Mouse (Mus musculus): ENCODE results near the gene Defb26. TPM values are rescaled to one million over a fixed set of nuclear protein-coding genes. Genes with fewer than 3 reads are reported as not detected.

Gene Defb26
- polyA plus RNA-seq, 1 experiment from 2014 or later = not detected

DNA sequence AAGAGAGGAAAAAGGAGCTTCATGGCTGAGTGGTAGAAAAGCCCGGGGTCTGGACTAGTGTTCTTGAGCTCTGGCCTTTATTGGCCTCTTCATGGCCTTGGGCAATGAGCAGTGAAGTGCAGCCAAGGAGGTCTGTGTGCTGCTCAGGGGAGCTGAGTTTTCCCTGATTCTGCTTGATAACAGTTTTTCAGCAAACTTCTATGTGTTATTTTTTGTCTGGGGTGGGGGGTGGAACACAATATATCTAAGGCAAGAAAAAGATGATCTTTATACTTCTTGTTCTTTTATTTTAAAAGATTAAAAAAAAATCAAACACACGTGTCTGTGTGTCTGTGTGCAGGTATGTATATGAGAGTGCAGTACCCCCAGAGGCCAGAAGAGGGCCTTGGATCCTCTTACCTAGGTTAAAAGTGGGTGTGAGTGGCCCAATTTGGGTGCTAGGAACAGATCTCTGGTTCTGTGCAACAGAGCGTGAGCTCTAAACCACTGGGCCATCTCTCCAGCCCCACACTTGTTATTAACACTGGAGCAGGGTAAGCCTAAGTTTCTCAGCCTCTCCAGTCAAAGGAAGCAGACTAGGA lies 46.8 kb downstream of the Defb26 start, which contains the start of gene Defb23:
Gene Defb23 (minus strand): TSS at position 51 of the 581 bp plus-strand sequence.
- 85% methylated on average over 3 of the region's 3 CpGs for WGBS
- Histone ChIP-seq H3K9ac (no peak within 1 kb of the TSS), H3K36me3 (no peaks in the 10 kb centered on the region), H3K27ac (ENCODE audit: poor library complexity, severe bottlenecking) (no peak within 1 kb of the TSS), H3K27me3 (replicated peaks) (0 out of 2 replicates have a peak, but pooled peaks cover 4% of the 10 kb centered on the region), H3K4me2 (no peak within 1 kb of the TSS), H3K4me1 (replicated peaks) (no peaks in the 10 kb centered on the region), H3K9me3 (replicated peaks) (peaks cover 13% of the 10 kb centered on the region; the same call in 1 of the 2 replicates), H3K4me3 (no peak within 1 kb of the TSS)
- ATAC-seq (ENCODE audit: insufficient number of reproducible peaks, low FRiP score) = no peak

- no peak overlapping the region for H3K9ac ChIP-seq
- H3K4me2 ChIP-seq = no peak overlapping the region
- H3K27me3 ChIP-seq (replicated peaks) = 0 out of 2 replicates have a peak, but pooled peaks cover 4% of the 10 kb centered on the region
- 49% methylated on average over 13 of the region's 13 CpGs for WGBS
- no peaks in the 10 kb centered on the region for H3K36me3 ChIP-seq
- no peak for ATAC-seq (ENCODE audit: insufficient number of reproducible peaks, low FRiP score)
- no peak overlapping the region for H3K27ac ChIP-seq (ENCODE audit: poor library complexity, severe bottlenecking)
- peaks cover 9% of the 10 kb centered on the region; the same call in 1 of the 2 replicates for H3K9me3 ChIP-seq (replicated peaks)
- 0 out of 2 replicates have a peak, but pooled peaks cover 4% of the 10 kb centered on the region for H3K4me1 ChIP-seq (replicated peaks)
- H3K4me3 ChIP-seq = no peak overlapping the region
Observed at GRCm38 (mm10) chr2:152459241-152459640, 52.3 kb downstream of the Defb26 start.

Other genes starting within 250 kb of the Defb26 start
- gene Tbc1d20, start 217.9 kb downstream of the Defb26 start, polyA plus RNA-seq (2016; fragmentation: Nextera tagmentation; extraction: Ambion mirVana) = 33.6 and 37.5 TPM in 2 replicates
- gene Rbck1, start 179.0 kb downstream of the Defb26 start, polyA plus RNA-seq (2016; fragmentation: Nextera tagmentation; extraction: Ambion mirVana) = 65.3 and 68.9 TPM in 2 replicates
- gene Trib3, start 167.7 kb downstream of the Defb26 start, polyA plus RNA-seq (2016; fragmentation: Nextera tagmentation; extraction: Ambion mirVana) = 8.5 and 10.1 TPM in 2 replicates
- gene Nrsn2, start 135.1 kb downstream of the Defb26 start, polyA plus RNA-seq (2016; fragmentation: Nextera tagmentation; extraction: Ambion mirVana) = 3.4 and 3.8 TPM in 2 replicates
- gene Sox12, start 113.6 kb downstream of the Defb26 start, polyA plus RNA-seq (2016; fragmentation: Nextera tagmentation; extraction: Ambion mirVana) = 11.5 TPM in 2 replicates
- gene Zcchc3, start 96.7 kb downstream of the Defb26 start, polyA plus RNA-seq (2016; fragmentation: Nextera tagmentation; extraction: Ambion mirVana) = 61.4 and 64.9 TPM in 2 replicates
- 1.7 and 2.1 TPM in 2 replicates for gene 6820408C15Rik, start 96.1 kb downstream of the Defb26 start, polyA plus RNA-seq (2016; fragmentation: Nextera tagmentation; extraction: Ambion mirVana)
- gene Defb23, start 47.1 kb downstream of the Defb26 start, polyA plus RNA-seq (2016; fragmentation: Nextera tagmentation; extraction: Ambion mirVana) = not detected in 2 replicates
- gene Defb20, start 34.6 kb downstream of the Defb26 start, polyA plus RNA-seq (2016; fragmentation: Nextera tagmentation; extraction: Ambion mirVana) = not detected in 2 replicates
- not detected in 2 replicates for gene Defb22, start 21.6 kb downstream of the Defb26 start, polyA plus RNA-seq (2016; fragmentation: Nextera tagmentation; extraction: Ambion mirVana)
- gene Defb28, start 6.6 kb upstream of the Defb26 start, polyA plus RNA-seq (2016; fragmentation: Nextera tagmentation; extraction: Ambion mirVana) = not detected in 2 replicates
- gene Defb29, start 28.4 kb upstream of the Defb26 start, polyA plus RNA-seq (2016; fragmentation: Nextera tagmentation; extraction: Ambion mirVana) = not detected in 2 replicates
- not detected in 2 replicates for gene Gm17416, start 57.6 kb upstream of the Defb26 start, polyA plus RNA-seq (2016; fragmentation: Nextera tagmentation; extraction: Ambion mirVana)
- gene Defb21, start 61.1 kb upstream of the Defb26 start, polyA plus RNA-seq (2016; fragmentation: Nextera tagmentation; extraction: Ambion mirVana) = not detected in 2 replicates
- 0.88 and 0.98 TPM in 2 replicates for gene Defb19, start 68.6 kb upstream of the Defb26 start, polyA plus RNA-seq (2016; fragmentation: Nextera tagmentation; extraction: Ambion mirVana)
- not detected in 2 replicates for gene Defb45, start 87.7 kb upstream of the Defb26 start, polyA plus RNA-seq (2016; fragmentation: Nextera tagmentation; extraction: Ambion mirVana)
- not detected in 2 replicates for gene Defb36, start 92.6 kb upstream of the Defb26 start, polyA plus RNA-seq (2016; fragmentation: Nextera tagmentation; extraction: Ambion mirVana)
- not detected in 2 replicates for gene Defb25, start 111.4 kb upstream of the Defb26 start, polyA plus RNA-seq (2016; fragmentation: Nextera tagmentation; extraction: Ambion mirVana)
- 9.5 and 10.1 TPM in 2 replicates for gene Rem1, start 115.3 kb upstream of the Defb26 start, polyA plus RNA-seq (2016; fragmentation: Nextera tagmentation; extraction: Ambion mirVana)
- gene H13, start 157.8 kb upstream of the Defb26 start, polyA plus RNA-seq (2016; fragmentation: Nextera tagmentation; extraction: Ambion mirVana) = 87.5 and 91.9 TPM in 2 replicates
- 23.1 and 25.2 TPM in 2 replicates for gene Mcts2, start 175.3 kb upstream of the Defb26 start, polyA plus RNA-seq (2016; fragmentation: Nextera tagmentation; extraction: Ambion mirVana)
- 87.7 and 90.9 TPM in 2 replicates for gene Id1, start 224.6 kb upstream of the Defb26 start, polyA plus RNA-seq (2016; fragmentation: Nextera tagmentation; extraction: Ambion mirVana)
- 18.9 and 20.8 TPM in 2 replicates for gene Cox4i2, start 242.5 kb upstream of the Defb26 start, polyA plus RNA-seq (2016; fragmentation: Nextera tagmentation; extraction: Ambion mirVana)

Data from heart, embryonic 12.5 days (tissue).